Mouse (Mus musculus): ENCODE measurements at regions not wholly inside any gene's neighbourhood (a gene's known extent, or its start where the extent isn't known, plus 50 kb on each side); places are given as distances from the start of the nearest gene placed in this dataset.

DNA sequence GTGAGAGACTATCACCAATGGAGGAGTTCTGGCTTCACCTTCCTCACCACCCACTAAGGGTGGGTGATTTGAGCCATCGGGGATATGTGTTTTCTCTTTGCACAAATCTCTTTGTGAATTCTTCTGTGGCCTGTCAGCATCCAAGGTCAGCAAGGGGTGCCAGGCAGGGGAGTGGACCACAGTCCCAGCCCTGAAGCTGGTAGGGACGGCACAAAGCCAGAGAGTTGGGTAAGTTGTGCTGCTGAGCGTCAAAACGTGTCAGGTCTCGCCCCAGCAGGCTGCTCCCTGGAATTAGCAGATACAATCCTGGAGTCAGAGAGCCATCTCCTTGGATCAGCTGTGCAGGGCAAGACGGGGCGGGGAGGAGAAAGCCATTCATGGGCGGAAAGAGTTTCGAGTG lies 101.2 kb upstream of the Zmiz1 start:
- no peak for ATAC-seq (ENCODE audit: insufficient number of reproducible peaks, insufficient read depth, low FRiP score, low read depth)
- Histone ChIP-seq H3K27ac (replicated peaks in 1 of 2; ENCODE audit: control insufficient read depth in 1 of 2, insufficient read depth in 1 of 2, low read depth in 2 of 2, low read length in 2 of 2) (no peak overlapping the region), H3K4me3 (ENCODE audit: control insufficient read depth in 1 of 2, insufficient read depth in 1 of 2, low read depth in 1 of 2, low read length in 2 of 2) (no peak overlapping the region), H3K9ac (ENCODE audit: low read length) (no peak overlapping the region), H3K4me1 (ENCODE audit: control insufficient read depth in 2 of 2, insufficient read depth in 2 of 2, low read length in 2 of 2) (peaks cover 27 to 29% of the 10 kb centered on the region in 2 experiments), H3K36me3 (ENCODE audit: control insufficient read depth, insufficient read depth, low read length) (no peaks in the 10 kb centered on the region), H3K27me3 (ENCODE audit: control insufficient read depth, insufficient read depth, low read length) (no peaks in the 10 kb centered on the region), H3K9me3 (ENCODE audit: control insufficient read depth, low read length) (no peaks in the 10 kb centered on the region), H3K4me2 (ENCODE audit: low read length) (no peak overlapping the region)
- WGBS = 70% methylated on average over 9 of the region's 9 CpGs

DNA sequence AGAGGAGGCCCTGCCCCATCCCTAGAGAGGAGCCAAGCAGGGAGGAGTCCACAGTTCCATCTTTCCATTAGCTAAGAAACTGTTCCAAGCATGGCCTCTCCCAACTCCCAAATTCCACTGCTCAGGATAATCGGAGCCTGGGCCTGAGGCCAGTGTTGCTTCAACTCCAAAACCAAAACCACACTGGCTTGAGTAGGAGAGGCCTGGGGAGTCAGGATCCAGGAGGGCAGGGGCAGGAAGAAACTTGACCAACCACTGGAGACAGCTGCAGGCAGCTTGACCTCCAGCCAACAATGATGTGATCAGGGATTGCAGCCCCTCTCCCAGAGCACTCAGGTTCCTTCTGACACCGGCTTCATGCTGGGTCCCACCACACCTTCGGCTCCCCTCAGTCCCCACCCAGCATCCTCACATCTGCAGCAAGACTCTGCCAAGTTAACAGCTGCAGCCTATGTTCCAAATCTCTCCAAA lies 99.1 kb upstream of the Zmiz1 start:
- Histone ChIP-seq H3K4me3 (ENCODE audit: control insufficient read depth in 1 of 2, insufficient read depth in 1 of 2, low read depth in 1 of 2, low read length in 2 of 2) (no peak overlapping the region), H3K27me3 (ENCODE audit: control insufficient read depth, insufficient read depth, low read length) (no peaks in the 10 kb centered on the region), H3K4me2 (ENCODE audit: low read length) (no peak overlapping the region), H3K4me1 (ENCODE audit: control insufficient read depth in 2 of 2, insufficient read depth in 2 of 2, low read length in 2 of 2) (peaks cover 12 to 16% of the 10 kb centered on the region in 2 experiments; a peak in 3 of 4 replicates), H3K27ac (replicated peaks in 1 of 2; ENCODE audit: control insufficient read depth in 1 of 2, insufficient read depth in 1 of 2, low read depth in 2 of 2, low read length in 2 of 2) (0 out of 4 replicates have a peak overlapping the region, but pooled peaks of 1 of the 2 experiments have one; percentile 1), H3K36me3 (ENCODE audit: control insufficient read depth, insufficient read depth, low read length) (no peaks in the 10 kb centered on the region), H3K9me3 (ENCODE audit: control insufficient read depth, low read length) (no peaks in the 10 kb centered on the region), H3K9ac (ENCODE audit: low read length) (no peak overlapping the region)
- WGBS = 87% methylated on average over 3 of the region's 3 CpGs
- ATAC-seq (ENCODE audit: insufficient number of reproducible peaks, insufficient read depth, low FRiP score, low read depth) = 0 out of 2 replicates have a peak, but pooled peaks have one; percentile 9

DNA sequence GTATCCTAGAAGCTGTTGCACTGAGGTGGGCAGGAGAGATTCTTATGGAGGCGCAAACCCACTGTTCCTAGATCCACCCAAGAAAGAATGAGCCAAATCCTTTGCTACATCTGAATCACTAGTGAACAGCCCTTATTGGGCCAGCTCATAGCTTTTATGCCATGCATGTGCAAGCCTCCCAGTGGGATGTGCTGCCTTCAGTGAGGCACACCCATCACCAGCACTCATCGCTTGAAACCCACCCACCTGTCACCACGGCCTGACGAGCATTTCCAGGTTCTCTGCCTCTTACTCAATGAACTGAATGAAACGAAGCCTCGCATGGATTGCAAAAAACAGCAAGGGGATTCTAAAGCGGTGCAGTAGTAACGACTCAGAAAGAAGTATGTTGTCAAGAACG lies 98.3 kb upstream of the Zmiz1 start:
- H3K27ac ChIP-seq (replicated peaks in 1 of 2; ENCODE audit: control insufficient read depth in 1 of 2, insufficient read depth in 1 of 2, low read depth in 2 of 2, low read length in 2 of 2) = no peak overlapping the region

DNA sequence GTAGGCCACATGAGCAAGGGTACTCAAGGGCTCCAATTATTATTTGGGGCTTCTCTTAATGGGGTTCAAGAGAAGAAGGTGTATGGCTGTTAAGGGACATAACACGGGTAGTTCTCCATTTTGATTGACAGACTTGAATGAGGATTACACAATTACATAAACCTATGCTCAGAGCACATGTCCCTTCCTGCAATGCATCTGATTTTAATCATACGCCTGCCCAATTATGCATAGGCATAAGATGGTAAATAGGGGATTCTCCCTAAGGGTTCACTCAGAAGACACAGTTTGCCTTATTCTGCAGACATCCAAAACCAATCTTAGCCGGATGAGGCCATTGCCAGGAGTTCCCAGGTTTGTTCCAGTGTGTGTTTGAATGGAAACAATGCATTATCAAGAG lies 97.9 kb upstream of the Zmiz1 start:
- 72% methylated on average over 3 of the region's 3 CpGs for WGBS
- peaks cover 22 to 26% of the 10 kb centered on the region in 2 experiments for H3K4me1 ChIP-seq (ENCODE audit: control insufficient read depth in 2 of 2, insufficient read depth in 2 of 2, low read length in 2 of 2)
- ATAC-seq (ENCODE audit: insufficient number of reproducible peaks, insufficient read depth, low FRiP score, low read depth) = no peak
- H3K4me2 ChIP-seq (ENCODE audit: low read length) = no peak overlapping the region
- no peak overlapping the region for H3K27ac ChIP-seq (replicated peaks in 1 of 2; ENCODE audit: control insufficient read depth in 1 of 2, insufficient read depth in 1 of 2, low read depth in 2 of 2, low read length in 2 of 2)
- no peak overlapping the region for H3K4me3 ChIP-seq (ENCODE audit: control insufficient read depth in 1 of 2, insufficient read depth in 1 of 2, low read depth in 1 of 2, low read length in 2 of 2)
- no peaks in the 10 kb centered on the region for H3K36me3 ChIP-seq (ENCODE audit: control insufficient read depth, insufficient read depth, low read length)
- no peaks in the 10 kb centered on the region for H3K9me3 ChIP-seq (ENCODE audit: control insufficient read depth, low read length)
- H3K27me3 ChIP-seq (ENCODE audit: control insufficient read depth, insufficient read depth, low read length) = no peaks in the 10 kb centered on the region
- no peak overlapping the region for H3K9ac ChIP-seq (ENCODE audit: low read length)

More for the DNA sequence above, 98.3 kb upstream of the Zmiz1 start:
- ATAC-seq (ENCODE audit: insufficient number of reproducible peaks, insufficient read depth, low FRiP score, low read depth) = no peak
- no peaks in the 10 kb centered on the region for H3K36me3 ChIP-seq (ENCODE audit: control insufficient read depth, insufficient read depth, low read length)
- H3K4me2 ChIP-seq (ENCODE audit: low read length) = no peak overlapping the region
- no peak overlapping the region for H3K4me3 ChIP-seq (ENCODE audit: control insufficient read depth in 1 of 2, insufficient read depth in 1 of 2, low read depth in 1 of 2, low read length in 2 of 2)
- H3K9ac ChIP-seq (ENCODE audit: low read length) = no peak overlapping the region
- WGBS = 47% methylated on average over 9 of the region's 9 CpGs
- H3K27me3 ChIP-seq (ENCODE audit: control insufficient read depth, insufficient read depth, low read length) = no peaks in the 10 kb centered on the region
- peaks cover 19 to 22% of the 10 kb centered on the region in 2 experiments for H3K4me1 ChIP-seq (ENCODE audit: control insufficient read depth in 2 of 2, insufficient read depth in 2 of 2, low read length in 2 of 2)
- no peaks in the 10 kb centered on the region for H3K9me3 ChIP-seq (ENCODE audit: control insufficient read depth, low read length)

DNA sequence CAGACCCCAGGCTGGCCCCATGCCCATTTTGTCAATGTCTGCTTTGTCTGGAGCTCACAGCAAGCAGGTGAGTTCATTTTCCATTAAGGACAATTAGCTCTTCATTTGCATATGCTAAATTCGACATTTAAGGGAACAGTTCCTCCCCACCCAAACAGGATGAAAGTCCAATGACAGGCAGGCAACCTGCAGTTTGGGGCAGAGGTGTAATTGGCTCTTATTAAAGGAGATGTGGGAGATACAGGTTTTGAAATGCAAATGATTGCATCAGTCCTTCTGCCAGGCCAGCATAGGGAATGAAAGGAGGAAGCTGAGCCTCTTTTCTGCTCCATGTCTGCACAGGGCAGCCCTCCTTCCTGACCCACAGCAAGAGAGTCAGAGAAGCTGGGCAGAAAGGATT lies 96.2 kb upstream of the Zmiz1 start:
- H3K4me3 ChIP-seq (ENCODE audit: control insufficient read depth in 1 of 2, insufficient read depth in 1 of 2, low read depth in 1 of 2, low read length in 2 of 2) = no peak overlapping the region
- H3K4me2 ChIP-seq (ENCODE audit: low read length) = no peak overlapping the region
- no peaks in the 10 kb centered on the region for H3K36me3 ChIP-seq (ENCODE audit: control insufficient read depth, insufficient read depth, low read length)
- no peak for ATAC-seq (ENCODE audit: insufficient number of reproducible peaks, insufficient read depth, low FRiP score, low read depth)
- H3K27ac ChIP-seq (replicated peaks in 1 of 2; ENCODE audit: control insufficient read depth in 1 of 2, insufficient read depth in 1 of 2, low read depth in 2 of 2, low read length in 2 of 2) = no peak overlapping the region
- no peaks in the 10 kb centered on the region for H3K9me3 ChIP-seq (ENCODE audit: control insufficient read depth, low read length)
- H3K27me3 ChIP-seq (ENCODE audit: control insufficient read depth, insufficient read depth, low read length) = no peaks in the 10 kb centered on the region
- whole genome bisulfite sequencing = 29% methylated on average over 1 of the region's 1 CpGs
- H3K9ac ChIP-seq (ENCODE audit: low read length) = no peak overlapping the region
- peaks cover 25 to 28% of the 10 kb centered on the region in 2 experiments for H3K4me1 ChIP-seq (ENCODE audit: control insufficient read depth in 2 of 2, insufficient read depth in 2 of 2, low read length in 2 of 2)

DNA sequence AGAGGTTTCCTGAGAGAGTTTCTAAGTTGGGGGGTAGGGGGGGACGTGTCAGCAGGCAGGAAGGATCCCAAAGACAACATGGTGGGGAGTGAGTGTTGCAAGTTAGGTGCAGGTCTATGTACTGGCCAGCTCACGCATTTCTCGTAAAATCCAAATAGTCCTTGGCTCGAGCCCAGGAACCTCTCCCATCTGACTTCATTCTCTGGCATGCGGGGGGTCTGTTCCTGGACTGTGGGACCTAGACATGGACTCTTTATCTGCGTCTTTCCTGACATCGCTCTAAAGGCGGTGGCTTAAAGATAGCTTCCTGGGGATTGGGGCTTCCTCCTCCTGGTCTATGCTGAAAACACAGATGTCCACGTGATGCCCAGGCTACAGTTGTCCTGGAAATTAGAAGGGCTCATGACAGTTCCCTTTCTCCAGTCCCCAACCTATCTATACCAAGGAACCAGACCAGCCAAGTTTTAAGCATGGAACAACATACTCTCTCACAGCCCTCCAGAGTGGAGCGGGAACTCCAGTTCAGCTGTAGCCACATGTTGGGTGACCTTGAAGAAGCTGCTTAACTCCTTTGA lies 93.7 kb upstream of the Zmiz1 start:
- Histone ChIP-seq H3K4me3 (ENCODE audit: control insufficient read depth in 1 of 2, insufficient read depth in 1 of 2, low read depth in 1 of 2, low read length in 2 of 2) (no peak overlapping the region), H3K36me3 (ENCODE audit: control insufficient read depth, insufficient read depth, low read length) (0 out of 2 replicates have a peak, but pooled peaks cover 3% of the 10 kb centered on the region), H3K9ac (ENCODE audit: low read length) (no peak overlapping the region), H3K27ac (replicated peaks in 1 of 2; ENCODE audit: control insufficient read depth in 1 of 2, insufficient read depth in 1 of 2, low read depth in 2 of 2, low read length in 2 of 2) (peak overlapping the region in 1 of 2 experiments; percentile 12; a peak in 1 of 4 replicates), H3K9me3 (ENCODE audit: control insufficient read depth, low read length) (no peaks in the 10 kb centered on the region), H3K27me3 (ENCODE audit: control insufficient read depth, insufficient read depth, low read length) (no peaks in the 10 kb centered on the region), H3K4me1 (ENCODE audit: control insufficient read depth in 2 of 2, insufficient read depth in 2 of 2, low read length in 2 of 2) (peaks cover 16 to 25% of the 10 kb centered on the region in 2 experiments), H3K4me2 (ENCODE audit: low read length) (no peak overlapping the region)
- 20% methylated on average over 10 of the region's 10 CpGs for WGBS
- peak; percentile 27 for ATAC-seq (ENCODE audit: insufficient number of reproducible peaks, insufficient read depth, low FRiP score, low read depth)

DNA sequence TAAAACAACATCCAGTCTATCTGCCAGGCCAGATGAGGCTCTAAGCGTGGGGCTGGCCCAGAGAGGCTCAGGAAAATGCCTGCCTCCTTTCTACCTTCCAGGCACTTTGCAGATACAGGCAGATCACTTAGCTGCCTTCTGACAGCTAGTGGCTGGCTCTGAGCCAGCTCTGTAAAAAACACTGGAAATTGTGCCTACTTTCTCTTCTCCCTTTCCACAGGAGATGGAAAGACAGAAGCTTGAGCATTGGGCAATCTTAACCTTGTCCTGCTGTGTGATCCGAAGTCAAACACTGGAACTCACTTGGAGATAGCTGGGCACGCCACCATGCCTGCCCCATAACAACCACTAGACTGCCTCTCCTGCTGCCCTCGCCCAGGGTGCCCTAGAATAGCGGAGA lies 93.0 kb upstream of the Zmiz1 start:
- no peaks in the 10 kb centered on the region for H3K27me3 ChIP-seq (ENCODE audit: control insufficient read depth, insufficient read depth, low read length)
- H3K27ac ChIP-seq (replicated peaks in 1 of 2; ENCODE audit: control insufficient read depth in 1 of 2, insufficient read depth in 1 of 2, low read depth in 2 of 2, low read length in 2 of 2) = peak overlapping the region in 1 of 2 experiments; percentile 12; a peak in 1 of 4 replicates
- no peak overlapping the region for H3K4me3 ChIP-seq (ENCODE audit: control insufficient read depth in 1 of 2, insufficient read depth in 1 of 2, low read depth in 1 of 2, low read length in 2 of 2)
- peaks cover 17 to 23% of the 10 kb centered on the region in 2 experiments for H3K4me1 ChIP-seq (ENCODE audit: control insufficient read depth in 2 of 2, insufficient read depth in 2 of 2, low read length in 2 of 2)
- no peaks in the 10 kb centered on the region for H3K9me3 ChIP-seq (ENCODE audit: control insufficient read depth, low read length)
- ATAC-seq (ENCODE audit: insufficient number of reproducible peaks, insufficient read depth, low FRiP score, low read depth) = 0 out of 2 replicates have a peak, but pooled peaks have one; percentile 40
- 0 out of 2 replicates have a peak, but pooled peaks cover 3% of the 10 kb centered on the region for H3K36me3 ChIP-seq (ENCODE audit: control insufficient read depth, insufficient read depth, low read length)
- H3K9ac ChIP-seq (ENCODE audit: low read length) = no peak overlapping the region
- H3K4me2 ChIP-seq (ENCODE audit: low read length) = no peak overlapping the region
- 60% methylated on average over 5 of the region's 5 CpGs for WGBS
